Mouse (Mus musculus): Measurements from ENCODE around the gene Hsph1. TPM values are rescaled to one million over a fixed set of nuclear protein-coding genes. Genes with fewer than 3 reads are reported as not detected.

The Hsph1 gene
- polyA plus RNA-seq, 1 experiment from 2014 or later, result 56.0 TPM

DNA sequence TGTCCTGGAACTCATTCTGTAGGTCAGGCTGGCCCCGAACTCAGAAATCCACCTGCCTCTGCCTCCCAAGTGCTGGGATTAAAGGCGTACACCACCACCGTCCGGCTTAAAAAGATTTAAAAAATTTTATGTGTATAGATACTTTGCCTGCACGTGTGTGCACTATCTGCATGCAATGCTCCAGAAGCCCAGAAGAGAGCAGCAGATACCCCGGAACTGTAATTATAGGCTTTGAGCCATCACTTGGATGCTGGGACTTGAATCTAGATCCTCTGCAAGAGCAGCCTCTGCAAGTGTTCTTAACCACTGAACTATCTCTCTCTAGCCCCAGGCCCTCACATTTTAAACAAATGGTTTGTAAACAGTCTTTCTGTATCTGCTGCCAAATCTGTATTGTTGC, 26.8 kb upstream of the Hsph1 start:
- Histone ChIP-seq H3K9me3 (ENCODE audit: control insufficient read depth, low read length) (no peaks in the 10 kb centered on the region), H3K4me2 (ENCODE audit: low read length) (no peak overlapping the region), H3K4me3 (ENCODE audit: low read depth, low read length) (no peak overlapping the region), H3K36me3 (ENCODE audit: control insufficient read depth, insufficient read depth, low read length) (no peaks in the 10 kb centered on the region), H3K27me3 (replicated peaks; ENCODE audit: control insufficient read depth, insufficient read depth, low read length) (no peaks in the 10 kb centered on the region), H3K9ac (ENCODE audit: low read length) (no peak overlapping the region), H3K4me1 (replicated peaks; ENCODE audit: control insufficient read depth, insufficient read depth, low read length) (no peaks in the 10 kb centered on the region), H3K27ac (ENCODE audit: low read depth) (no peak overlapping the region)
- ATAC-seq (replicated peaks; ENCODE audit: low FRiP score, low TSS enrichment, low read depth) (no peak), DNase-seq (ENCODE audit: low spot score) (no peak)
- WGBS, result 94% methylated on average over 6 of the region's 6 CpGs

- Histone ChIP-seq H3K36me3 (ENCODE audit: control insufficient read depth, insufficient read depth, low read length) (no peaks in the 10 kb centered on the region), H3K9me3 (ENCODE audit: control insufficient read depth, low read length) (no peaks in the 10 kb centered on the region), H3K4me2 (ENCODE audit: low read length) (no peak overlapping the region), H3K27ac (ENCODE audit: low read depth) (no peak overlapping the region), H3K9ac (ENCODE audit: low read length) (no peak overlapping the region), H3K4me3 (ENCODE audit: low read depth, low read length) (no peak overlapping the region), H3K27me3 (replicated peaks; ENCODE audit: control insufficient read depth, insufficient read depth, low read length) (no peaks in the 10 kb centered on the region), H3K4me1 (replicated peaks; ENCODE audit: control insufficient read depth, insufficient read depth, low read length) (no peaks in the 10 kb centered on the region)
- 86% methylated on average over 6 of the region's 6 CpGs for WGBS
- DNase-seq (ENCODE audit: low spot score), result no peak
- ATAC-seq (replicated peaks; ENCODE audit: low FRiP score, low TSS enrichment, low read depth), result no peak
Measured at GRCm38 (mm10) chr5:149661428-149661827, 25.3 kb upstream of the Hsph1 start.

DNA sequence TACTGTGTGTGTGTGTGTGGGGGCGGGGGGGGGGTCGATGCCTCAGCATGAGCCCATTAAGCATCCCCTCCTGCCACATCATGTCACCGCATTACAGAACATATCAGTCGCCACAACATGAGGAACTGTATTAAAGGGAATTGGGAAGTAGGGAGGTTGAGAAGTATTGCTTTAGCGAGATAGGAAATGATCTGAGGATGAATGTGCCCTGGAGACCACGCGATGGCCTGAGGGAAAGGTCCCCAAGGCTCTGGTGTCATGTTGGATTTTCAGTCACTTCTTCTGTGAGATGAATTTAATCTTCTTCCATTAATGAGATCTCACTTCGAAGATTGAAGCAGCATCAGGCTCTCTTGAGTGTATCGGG, 23.2 kb upstream of the Hsph1 start:
- no peak overlapping the region for H3K4me3 ChIP-seq (ENCODE audit: low read depth, low read length)
- H3K4me1 ChIP-seq (replicated peaks; ENCODE audit: control insufficient read depth, insufficient read depth, low read length), result no peaks in the 10 kb centered on the region
- H3K4me2 ChIP-seq (ENCODE audit: low read length), result no peak overlapping the region
- no peaks in the 10 kb centered on the region for H3K27me3 ChIP-seq (replicated peaks; ENCODE audit: control insufficient read depth, insufficient read depth, low read length)
- H3K9ac ChIP-seq (ENCODE audit: low read length), result no peak overlapping the region
- no peak overlapping the region for H3K27ac ChIP-seq (ENCODE audit: low read depth)
- H3K36me3 ChIP-seq (ENCODE audit: control insufficient read depth, insufficient read depth, low read length), result no peaks in the 10 kb centered on the region
- 58% methylated on average over 8 of the region's 9 CpGs for WGBS
- ATAC-seq (replicated peaks; ENCODE audit: low FRiP score, low TSS enrichment, low read depth) (no peak), DNase-seq (ENCODE audit: low spot score) (no peak)
- no peaks in the 10 kb centered on the region for H3K9me3 ChIP-seq (ENCODE audit: control insufficient read depth, low read length)

DNA sequence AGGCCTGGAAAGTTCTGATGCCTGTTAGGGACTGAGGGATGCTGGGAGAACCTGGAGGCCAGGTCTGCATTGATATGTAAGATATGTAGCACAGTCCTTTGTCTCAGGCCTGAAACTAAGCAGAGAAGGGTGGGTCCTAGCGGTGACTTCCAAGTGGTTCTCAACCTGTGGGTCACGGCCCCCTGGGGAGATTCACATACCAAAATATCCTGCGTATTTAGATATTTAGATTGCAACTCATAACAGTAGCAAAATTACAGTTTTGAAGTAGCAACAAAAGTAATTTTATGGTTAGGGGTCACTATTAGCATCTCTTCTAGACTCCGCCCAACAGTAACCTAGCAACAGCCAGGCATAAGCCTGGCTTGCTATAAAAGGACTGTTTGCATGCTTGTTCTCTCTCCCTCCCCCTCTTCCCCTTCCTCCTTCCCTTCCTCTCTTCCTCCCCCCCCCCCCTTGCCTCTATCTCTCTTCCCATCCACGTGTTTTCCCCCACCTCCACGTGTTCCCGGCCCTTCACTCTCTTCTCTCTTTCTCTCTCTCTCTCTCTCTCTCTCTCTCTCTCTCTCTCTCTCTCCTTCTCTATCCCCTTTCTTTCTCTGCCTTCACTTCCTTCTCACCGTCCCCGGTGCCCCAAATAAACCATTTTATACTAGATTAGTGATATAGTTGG, 22.7 kb upstream of the Hsph1 start:
- no peak overlapping the region for H3K4me3 ChIP-seq (ENCODE audit: low read depth, low read length)
- no peak overlapping the region for H3K4me2 ChIP-seq (ENCODE audit: low read length)
- H3K27me3 ChIP-seq (replicated peaks; ENCODE audit: control insufficient read depth, insufficient read depth, low read length), result no peaks in the 10 kb centered on the region
- no peak overlapping the region for H3K27ac ChIP-seq (ENCODE audit: low read depth)
- 57% methylated on average over 9 of the region's 9 CpGs for WGBS
- H3K36me3 ChIP-seq (ENCODE audit: control insufficient read depth, insufficient read depth, low read length), result no peaks in the 10 kb centered on the region
- no peak for ATAC-seq (replicated peaks; ENCODE audit: low FRiP score, low TSS enrichment, low read depth)
- H3K9ac ChIP-seq (ENCODE audit: low read length), result no peak overlapping the region
- no peaks in the 10 kb centered on the region for H3K9me3 ChIP-seq (ENCODE audit: control insufficient read depth, low read length)
- no peak for DNase-seq (ENCODE audit: low spot score)
- H3K4me1 ChIP-seq (replicated peaks; ENCODE audit: control insufficient read depth, insufficient read depth, low read length), result no peaks in the 10 kb centered on the region

DNA sequence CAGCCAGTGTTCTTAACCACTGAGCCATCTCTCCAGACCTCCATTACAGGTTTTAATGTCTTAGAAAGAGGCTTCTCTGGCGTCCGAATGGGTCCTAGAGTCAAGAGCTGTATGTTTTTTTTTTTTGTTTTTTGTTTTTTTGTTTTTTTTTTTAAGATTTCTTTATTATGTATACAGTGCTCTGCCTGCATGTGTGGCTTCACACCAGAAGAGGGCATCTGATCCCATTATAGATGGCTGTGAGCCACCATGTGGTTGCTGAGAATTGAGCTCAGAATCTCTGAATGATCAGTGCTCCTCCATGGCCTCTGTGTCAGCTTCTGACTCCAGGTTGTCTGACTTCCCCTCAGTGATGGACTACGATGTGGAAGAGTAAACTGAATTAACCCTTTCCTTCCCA, 21.8 kb upstream of the Hsph1 start:
- ATAC-seq (replicated peaks; ENCODE audit: low FRiP score, low TSS enrichment, low read depth) (no peak), DNase-seq (ENCODE audit: low spot score) (no peak)
- H3K9me3 ChIP-seq (ENCODE audit: control insufficient read depth, low read length), result no peaks in the 10 kb centered on the region
- H3K27ac ChIP-seq (ENCODE audit: low read depth), result no peak overlapping the region
- H3K9ac ChIP-seq (ENCODE audit: low read length), result no peak overlapping the region
- H3K27me3 ChIP-seq (replicated peaks; ENCODE audit: control insufficient read depth, insufficient read depth, low read length), result no peaks in the 10 kb centered on the region
- H3K4me3 ChIP-seq (ENCODE audit: low read depth, low read length), result no peak overlapping the region
- no peaks in the 10 kb centered on the region for H3K36me3 ChIP-seq (ENCODE audit: control insufficient read depth, insufficient read depth, low read length)
- 47% methylated on average over 3 of the region's 3 CpGs for WGBS
- no peaks in the 10 kb centered on the region for H3K4me1 ChIP-seq (replicated peaks; ENCODE audit: control insufficient read depth, insufficient read depth, low read length)
- H3K4me2 ChIP-seq (ENCODE audit: low read length), result no peak overlapping the region

- Histone ChIP-seq H3K4me3 (ENCODE audit: low read depth, low read length) (no peak overlapping the region), H3K9ac (ENCODE audit: low read length) (no peak overlapping the region), H3K36me3 (ENCODE audit: control insufficient read depth, insufficient read depth, low read length) (no peaks in the 10 kb centered on the region), H3K4me2 (ENCODE audit: low read length) (no peak overlapping the region), H3K9me3 (ENCODE audit: control insufficient read depth, low read length) (no peaks in the 10 kb centered on the region), H3K4me1 (replicated peaks; ENCODE audit: control insufficient read depth, insufficient read depth, low read length) (no peaks in the 10 kb centered on the region), H3K27ac (ENCODE audit: low read depth) (no peak overlapping the region), H3K27me3 (replicated peaks; ENCODE audit: control insufficient read depth, insufficient read depth, low read length) (no peaks in the 10 kb centered on the region)
- ATAC-seq (replicated peaks; ENCODE audit: low FRiP score, low TSS enrichment, low read depth), result no peak
- no peak for DNase-seq (ENCODE audit: low spot score)
- 74% methylated on average over 9 of the region's 9 CpGs for WGBS
Measured at GRCm38 (mm10) chr5:149655636-149656035, 19.5 kb upstream of the Hsph1 start.

- ATAC-seq (replicated peaks; ENCODE audit: low FRiP score, low TSS enrichment, low read depth) (no peak), DNase-seq (ENCODE audit: low spot score) (no peak)
- H3K4me1 ChIP-seq (replicated peaks; ENCODE audit: control insufficient read depth, insufficient read depth, low read length), result no peaks in the 10 kb centered on the region; the same call in 1 of the 2 replicates
- no peaks in the 10 kb centered on the region for H3K36me3 ChIP-seq (ENCODE audit: control insufficient read depth, insufficient read depth, low read length)
- H3K4me2 ChIP-seq (ENCODE audit: low read length), result no peak overlapping the region
- H3K4me3 ChIP-seq (ENCODE audit: low read depth, low read length), result no peak overlapping the region
- H3K27me3 ChIP-seq (replicated peaks; ENCODE audit: control insufficient read depth, insufficient read depth, low read length), result no peaks in the 10 kb centered on the region
- H3K9ac ChIP-seq (ENCODE audit: low read length), result no peak overlapping the region
- no peaks in the 10 kb centered on the region for H3K9me3 ChIP-seq (ENCODE audit: control insufficient read depth, low read length)
- no peak overlapping the region for H3K27ac ChIP-seq (ENCODE audit: low read depth)
- whole genome bisulfite sequencing, result 38% methylated on average over 4 of the region's 4 CpGs
Measured at GRCm38 (mm10) chr5:149650179-149650553, 14.0 kb upstream of the Hsph1 start.

DNA sequence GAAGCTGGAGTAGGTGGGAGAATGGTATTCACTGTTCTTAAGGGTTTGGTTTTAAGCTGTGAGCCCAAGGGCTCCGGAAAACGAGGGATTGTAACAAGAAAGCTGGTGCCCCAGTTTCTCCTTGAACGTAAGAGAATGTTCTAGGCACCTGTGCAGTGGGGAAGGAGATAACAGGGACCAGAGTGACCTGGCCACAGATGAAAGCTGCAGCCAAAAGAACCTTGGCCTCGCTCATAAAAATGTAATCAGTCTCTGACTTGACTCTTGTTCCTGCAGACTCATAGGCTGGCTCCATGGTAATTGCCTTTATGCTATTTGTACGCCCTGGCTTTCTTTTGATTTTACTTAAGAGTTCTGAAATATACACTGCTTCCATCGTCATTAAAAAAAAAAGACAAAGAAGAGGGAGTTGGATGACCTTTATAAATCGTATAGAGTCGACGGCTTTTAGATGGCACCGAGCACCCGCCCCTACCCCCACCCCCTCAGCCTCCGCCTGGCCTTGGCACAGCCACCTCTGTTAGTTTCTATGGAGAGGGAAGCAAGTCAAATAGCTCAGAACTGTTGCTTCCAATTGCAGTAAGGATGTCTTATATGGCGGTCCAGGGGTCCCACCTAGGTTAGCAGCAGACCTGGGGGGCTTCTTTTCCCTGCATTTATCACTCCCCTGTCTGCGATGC, 13.5 kb upstream of the Hsph1 start:
- H3K4me1 ChIP-seq (replicated peaks; ENCODE audit: control insufficient read depth, insufficient read depth, low read length), result no peaks in the 10 kb centered on the region; the same call in 1 of the 2 replicates
- H3K9me3 ChIP-seq (ENCODE audit: control insufficient read depth, low read length), result no peaks in the 10 kb centered on the region
- no peak overlapping the region for H3K9ac ChIP-seq (ENCODE audit: low read length)
- DNase-seq (ENCODE audit: low spot score), result no peak
- no peak overlapping the region for H3K4me2 ChIP-seq (ENCODE audit: low read length)
- no peaks in the 10 kb centered on the region for H3K36me3 ChIP-seq (ENCODE audit: control insufficient read depth, insufficient read depth, low read length)
- WGBS, result 69% methylated on average over 14 of the region's 14 CpGs
- no peak overlapping the region for H3K4me3 ChIP-seq (ENCODE audit: low read depth, low read length)
- H3K27me3 ChIP-seq (replicated peaks; ENCODE audit: control insufficient read depth, insufficient read depth, low read length), result no peaks in the 10 kb centered on the region
- no peak for ATAC-seq (replicated peaks; ENCODE audit: low FRiP score, low TSS enrichment, low read depth)
- H3K27ac ChIP-seq (ENCODE audit: low read depth), result no peak overlapping the region

DNA sequence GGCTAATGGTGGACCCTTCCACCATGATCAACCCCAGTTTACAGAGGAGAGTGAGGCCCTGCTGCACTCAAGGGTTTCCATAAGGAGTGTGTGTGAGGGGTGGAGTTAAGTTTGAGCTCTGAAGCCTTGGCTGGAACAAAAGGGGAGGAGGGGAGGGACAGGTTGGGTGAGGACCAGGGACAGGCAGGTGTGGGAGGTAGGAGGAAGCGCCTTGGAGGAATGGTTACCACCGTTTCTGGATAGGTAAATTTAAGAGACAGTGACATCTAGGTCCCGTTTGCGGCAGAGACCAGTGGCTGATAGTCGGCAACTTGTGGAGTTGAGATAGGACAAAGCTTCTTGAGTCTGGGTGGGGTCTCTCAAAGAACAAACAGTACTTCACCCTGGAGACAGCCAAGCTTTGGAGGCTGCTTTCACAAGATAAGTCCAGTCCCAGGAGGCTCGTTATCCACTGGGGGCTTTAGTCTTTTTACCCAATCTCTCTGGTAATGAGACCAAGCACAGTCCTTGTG, 12.8 kb upstream of the Hsph1 start:
- ATAC-seq (replicated peaks; ENCODE audit: low FRiP score, low TSS enrichment, low read depth), result peak; percentile 37; the same call in 1 of the 2 replicates
- H3K4me3 ChIP-seq (ENCODE audit: low read depth, low read length), result no peak overlapping the region
- H3K4me1 ChIP-seq (replicated peaks; ENCODE audit: control insufficient read depth, insufficient read depth, low read length), result no peaks in the 10 kb centered on the region; the same call in 1 of the 2 replicates
- no peak for DNase-seq (ENCODE audit: low spot score)
- no peaks in the 10 kb centered on the region for H3K27me3 ChIP-seq (replicated peaks; ENCODE audit: control insufficient read depth, insufficient read depth, low read length)
- no peak overlapping the region for H3K9ac ChIP-seq (ENCODE audit: low read length)
- no peaks in the 10 kb centered on the region for H3K36me3 ChIP-seq (ENCODE audit: control insufficient read depth, insufficient read depth, low read length)
- no peaks in the 10 kb centered on the region for H3K9me3 ChIP-seq (ENCODE audit: control insufficient read depth, low read length)
- H3K27ac ChIP-seq (ENCODE audit: low read depth), result no peak overlapping the region
- 59% methylated on average over 6 of the region's 6 CpGs for WGBS
- no peak overlapping the region for H3K4me2 ChIP-seq (ENCODE audit: low read length)

All from intestine, embryonic 14.5 days (tissue).